Mouse (Mus musculus): ENCODE results near the gene Map3k13.

Map3k13 gene

DNA sequence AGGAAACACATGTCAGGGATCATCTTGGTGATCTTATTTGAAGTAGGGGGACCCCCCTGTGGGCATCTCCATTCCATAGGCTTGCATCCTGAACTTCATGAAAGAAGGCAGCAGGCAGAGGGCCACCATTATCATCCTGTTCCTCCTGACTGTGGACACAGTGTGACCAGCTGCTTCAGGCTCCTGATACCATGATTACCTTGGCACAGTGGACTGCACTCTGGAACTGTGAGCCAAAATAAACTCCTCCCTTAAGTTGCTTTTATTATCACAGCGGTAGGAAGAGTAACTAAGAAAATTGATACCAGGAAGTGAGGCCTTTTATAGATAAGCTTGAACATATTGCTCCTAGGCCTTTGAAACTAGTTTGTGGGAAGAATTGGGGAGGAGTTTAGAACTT lies 12.7 kb downstream of the Map3k13 start:
- no peak for DNase-seq (ENCODE audit: low read depth, low spot score)

DNA sequence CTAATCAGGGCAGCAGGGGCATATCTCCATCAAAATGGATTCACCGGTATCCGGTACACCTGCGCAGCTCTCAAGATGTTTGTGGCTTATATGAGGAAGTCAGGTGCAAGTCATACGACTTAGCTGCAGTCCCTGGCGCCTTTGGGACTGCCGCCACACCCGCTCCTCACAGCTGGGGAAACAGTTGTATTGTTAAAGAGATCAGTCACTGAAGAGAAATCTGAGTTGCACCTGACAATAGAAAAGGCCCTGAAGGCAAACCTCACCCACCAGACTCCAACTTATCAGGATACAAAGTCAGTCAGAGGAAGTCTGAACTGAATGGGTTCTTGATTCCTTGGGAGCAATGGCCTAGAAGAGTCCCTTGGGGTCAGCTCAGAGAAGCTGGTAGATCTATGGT lies 13.6 kb downstream of the Map3k13 start:
- peak; percentile 95 for DNase-seq (ENCODE audit: low read depth, low spot score)

GRCm38 (mm10) chr16:21813164-21813834 lies 19.2 kb downstream of the Map3k13 start:
- no peak for DNase-seq (ENCODE audit: low read depth, low spot score)

DNA sequence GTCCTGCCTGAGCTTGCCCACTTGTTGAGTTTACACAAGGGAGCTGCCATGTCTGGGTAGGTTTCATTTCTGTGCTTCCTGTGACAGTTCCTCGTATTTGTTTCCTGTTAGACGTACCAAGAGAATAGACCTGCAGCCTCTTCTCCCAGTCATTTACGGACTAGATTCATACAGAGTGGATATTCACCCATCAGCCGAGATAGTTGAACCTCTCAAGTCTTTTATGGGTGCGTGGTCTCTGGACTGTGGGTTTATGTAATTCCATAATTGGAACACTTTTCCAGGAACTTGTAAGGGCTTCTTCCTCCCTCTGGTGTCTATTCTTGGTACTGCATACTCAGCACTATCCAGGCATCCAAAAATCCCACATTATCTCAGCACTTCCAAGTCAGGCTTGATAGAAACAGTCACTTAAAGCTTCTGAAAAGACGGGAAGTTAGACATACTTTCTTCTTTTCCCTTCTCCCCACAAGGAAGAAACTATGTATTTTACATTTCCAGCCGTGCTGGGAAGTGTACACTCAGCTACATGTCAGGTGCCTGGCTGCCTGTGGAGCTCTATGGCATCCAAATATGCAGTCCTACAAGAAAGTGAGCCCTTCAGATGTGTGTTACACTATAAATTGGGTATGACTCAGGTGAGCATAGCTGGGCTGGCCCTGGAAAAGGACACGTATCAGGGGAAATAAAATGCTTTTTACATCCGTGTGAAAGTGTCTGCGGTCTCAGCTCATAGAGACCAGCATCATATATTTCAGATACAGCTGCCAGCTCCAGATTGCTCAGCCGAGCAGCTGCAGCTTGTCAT lies 20.9 kb downstream of the Map3k13 start:
- DNase-seq (ENCODE audit: low read depth, low spot score): peak; percentile 60

DNA sequence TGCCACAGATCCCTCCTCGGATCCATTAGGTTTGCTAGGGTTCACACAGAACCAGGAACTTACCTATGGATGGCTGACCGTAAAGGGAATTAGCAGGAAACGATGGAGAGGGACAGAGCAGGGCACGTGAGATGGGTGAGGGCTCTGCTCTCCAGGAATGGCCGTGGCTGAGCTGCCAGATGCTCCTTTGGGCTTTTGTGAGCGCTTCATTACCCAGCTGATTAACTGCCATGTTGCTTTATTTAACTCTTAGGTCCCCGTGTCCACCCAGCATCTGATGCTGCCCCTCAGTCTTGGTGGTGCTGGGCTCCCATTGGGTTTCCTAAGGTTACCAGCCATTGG lies 21.5 kb downstream of the Map3k13 start:
- no peak for DNase-seq (ENCODE audit: low read depth, low spot score)

- DNase-seq (ENCODE audit: low read depth, low spot score): peak; percentile 81
These were observed 24.0 kb downstream of the Map3k13 start for GRCm38 (mm10) chr16:21818132-21818531.

- DNase-seq (ENCODE audit: low read depth, low spot score): no peak
These were observed 24.5 kb downstream of the Map3k13 start for GRCm38 (mm10) chr16:21818629-21819028.

GRCm38 (mm10) chr16:21825612-21826031 lies 31.5 kb downstream of the Map3k13 start:
- DNase-seq (ENCODE audit: low read depth, low spot score): peak; percentile 82

DNA sequence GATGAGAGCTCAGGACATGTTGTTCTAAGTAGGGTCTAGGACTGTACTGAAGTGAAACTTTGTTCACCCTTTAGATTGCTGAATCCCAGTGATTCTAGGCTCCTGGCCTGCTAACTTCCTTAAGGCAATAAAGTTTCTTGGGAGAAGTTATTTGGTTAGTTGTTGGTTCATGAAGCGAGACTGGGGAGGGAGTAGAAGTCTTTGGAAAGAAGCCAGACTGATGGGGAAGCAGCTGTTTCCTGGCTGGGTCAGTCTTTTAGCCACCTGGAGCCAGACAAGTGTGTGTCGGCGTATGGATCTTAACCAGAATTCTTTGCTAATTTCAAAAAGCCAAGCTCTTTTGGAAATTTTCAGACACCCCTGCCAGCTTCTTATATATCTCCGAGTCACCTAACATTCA lies 33.0 kb downstream of the Map3k13 start:
- no peak for DNase-seq (ENCODE audit: low read depth, low spot score)

GRCm38 (mm10) chr16:21827581-21827980 lies 33.4 kb downstream of the Map3k13 start:
- no peak for DNase-seq (ENCODE audit: low read depth, low spot score)

DNA sequence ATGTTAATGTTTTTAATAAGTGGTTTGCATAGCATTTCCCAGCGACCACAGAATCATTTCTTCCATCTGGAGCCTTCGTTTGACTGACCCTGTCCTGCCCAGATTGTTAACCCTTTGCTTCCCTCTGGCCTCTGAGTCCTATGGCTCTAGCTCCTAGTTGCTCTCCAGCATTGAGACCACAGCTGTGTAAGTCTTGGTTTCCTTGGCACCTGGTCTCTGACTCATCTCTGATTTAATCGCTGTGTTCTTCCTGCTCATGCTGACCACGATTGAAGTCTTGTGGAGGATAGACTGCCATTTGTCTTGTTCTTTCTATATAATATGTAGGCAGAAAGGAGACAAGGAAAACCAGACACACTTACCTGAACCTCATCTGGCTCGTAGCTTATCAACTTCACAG lies 35.6 kb downstream of the Map3k13 start:
- no peak for DNase-seq (ENCODE audit: low read depth, low spot score)

DNA sequence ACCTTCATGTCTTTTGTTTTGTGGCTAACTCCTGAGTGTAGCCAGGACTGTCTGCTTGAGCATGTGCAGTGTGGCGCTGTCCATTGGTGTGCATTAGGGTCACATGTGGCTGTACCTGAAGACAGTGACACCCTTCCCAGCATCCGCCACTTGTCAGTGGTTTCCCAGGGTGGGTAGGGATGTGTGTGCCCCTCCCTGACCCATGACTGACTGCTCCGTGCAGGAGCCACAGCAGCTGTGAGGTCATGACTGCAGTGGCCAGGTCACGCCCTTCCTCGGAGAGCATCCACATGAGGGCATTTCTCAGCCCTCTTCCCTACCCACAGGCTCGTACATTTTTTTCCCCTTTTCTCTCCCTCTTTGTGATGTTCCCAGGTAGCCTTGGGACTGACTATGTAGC lies 36.6 kb downstream of the Map3k13 start:
- DNase-seq (ENCODE audit: low read depth, low spot score): no peak

GRCm38 (mm10) chr16:21831764-21832163 lies 37.6 kb downstream of the Map3k13 start:
- DNase-seq (ENCODE audit: low read depth, low spot score): no peak

DNA sequence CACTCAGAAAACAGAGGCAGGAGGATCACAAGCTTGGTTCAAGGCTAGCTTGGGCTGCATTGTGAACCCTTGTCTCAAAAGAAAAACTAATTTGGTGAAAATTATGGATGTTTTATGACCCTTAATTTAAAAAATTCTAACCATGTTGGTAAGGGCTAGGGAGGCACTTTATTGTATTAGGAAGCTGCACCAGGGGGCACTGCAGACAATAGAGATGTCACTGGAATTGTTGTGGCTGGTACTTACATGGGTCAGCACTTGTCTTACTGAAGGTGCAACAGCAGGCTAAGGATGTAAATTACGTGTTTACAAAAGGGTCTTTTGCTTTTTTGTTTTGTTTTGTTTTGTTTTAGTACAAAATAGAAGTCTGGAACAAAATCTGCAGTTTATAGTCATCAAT lies 39.3 kb downstream of the Map3k13 start:
- no peak for DNase-seq (ENCODE audit: low read depth, low spot score)

DNA sequence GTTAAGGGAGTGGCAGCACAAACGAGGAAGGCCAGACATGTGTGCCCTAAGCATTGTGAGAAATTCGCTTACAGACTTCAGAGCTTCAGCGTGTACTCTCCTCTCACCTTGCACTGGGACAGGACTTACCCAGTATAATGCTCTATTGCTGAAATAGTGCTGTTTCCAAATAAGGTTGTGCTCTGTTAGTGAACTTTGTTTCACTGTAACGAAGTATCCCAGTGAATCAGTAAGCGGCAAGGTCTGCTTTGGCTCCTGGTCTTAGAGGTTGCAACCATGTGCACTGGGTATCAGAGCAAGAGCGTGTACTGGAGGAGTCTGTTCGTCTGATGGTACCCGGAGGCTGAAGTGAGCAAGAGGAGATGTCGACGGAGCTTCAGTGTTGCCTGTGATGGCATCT lies 39.8 kb downstream of the Map3k13 start:
- DNase-seq (ENCODE audit: low read depth, low spot score): no peak

DNA sequence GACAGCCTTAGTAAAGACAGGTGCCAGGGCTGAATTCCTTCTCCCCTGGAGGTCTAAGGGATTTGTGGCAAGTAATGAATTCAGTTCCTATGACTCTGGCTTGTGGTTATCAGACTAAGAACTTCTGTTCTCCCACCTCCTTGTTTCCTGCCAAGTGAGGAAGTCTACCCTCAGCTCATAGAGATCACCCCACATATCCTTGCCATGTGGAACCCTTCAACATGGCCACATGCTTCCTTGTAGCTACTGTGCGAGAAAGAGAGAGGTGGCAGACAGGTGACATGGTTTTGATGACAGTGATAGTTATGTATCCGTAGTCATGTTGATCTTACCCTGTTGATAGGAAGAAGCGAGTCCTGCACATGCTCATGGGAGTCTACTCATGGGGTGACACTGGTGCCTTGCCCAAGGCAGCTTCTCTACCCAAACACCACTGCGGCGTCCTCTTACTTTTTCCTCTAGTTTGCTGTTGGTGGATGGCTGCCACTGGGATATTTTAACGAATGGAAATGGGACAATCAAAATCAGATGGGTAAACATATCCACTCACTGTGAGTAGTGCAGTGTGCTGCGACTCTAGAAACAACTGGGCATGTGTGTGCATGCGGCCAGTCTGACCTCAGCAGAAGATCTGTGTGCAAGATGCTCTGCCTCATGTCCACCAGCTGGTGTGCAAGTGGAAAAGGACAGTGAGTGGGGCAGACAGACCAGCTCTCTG lies 40.9 kb downstream of the Map3k13 start:
- DNase-seq (ENCODE audit: low read depth, low spot score): no peak

- DNase-seq (ENCODE audit: low read depth, low spot score): peak; percentile 55
These were observed 41.4 kb downstream of the Map3k13 start for GRCm38 (mm10) chr16:21835584-21835931.

DNA sequence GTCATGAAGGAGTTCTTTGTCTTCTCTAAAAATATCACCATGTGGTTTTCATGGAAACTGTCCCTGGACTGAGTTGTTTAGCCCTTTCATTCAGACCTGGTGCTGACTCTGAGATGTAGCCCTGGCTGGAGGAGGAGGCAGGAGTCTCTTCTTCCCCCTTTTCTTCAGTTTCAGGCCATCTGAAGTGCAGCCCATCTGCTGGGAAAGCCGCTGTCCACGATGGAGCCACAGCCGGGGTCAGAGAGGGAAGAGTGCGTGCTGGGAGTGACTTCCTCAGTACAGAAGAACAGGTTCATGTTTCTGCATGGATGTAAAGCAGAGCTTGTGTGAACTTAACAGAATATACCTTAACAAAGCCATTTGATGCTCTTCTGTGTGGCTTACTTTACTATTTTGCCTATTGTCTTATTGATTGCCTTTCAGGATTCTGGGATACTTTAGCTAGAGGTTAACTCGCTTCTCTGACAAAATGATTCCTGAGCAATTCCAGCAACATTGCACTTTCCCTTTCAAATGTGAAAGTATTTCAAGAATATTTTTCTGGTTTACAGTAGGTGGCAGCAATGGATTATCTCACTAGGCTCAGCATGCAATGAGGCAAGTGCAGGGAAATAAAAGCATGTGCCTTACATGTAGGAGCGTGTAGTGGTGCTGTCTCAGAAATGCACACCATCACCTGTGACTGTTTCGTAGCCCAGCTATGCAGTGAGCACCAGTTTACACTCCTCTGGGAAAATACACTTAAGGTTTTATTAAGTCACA lies 42.3 kb downstream of the Map3k13 start:
- no peak for DNase-seq (ENCODE audit: low read depth, low spot score)

GRCm38 (mm10) chr16:21837694-21838093 lies 43.5 kb downstream of the Map3k13 start:
- DNase-seq (ENCODE audit: low read depth, low spot score): no peak

GRCm38 (mm10) chr16:21845800-21846671 lies 51.9 kb downstream of the Map3k13 start:
- DNase-seq (ENCODE audit: low read depth, low spot score): peak; percentile 87

DNA sequence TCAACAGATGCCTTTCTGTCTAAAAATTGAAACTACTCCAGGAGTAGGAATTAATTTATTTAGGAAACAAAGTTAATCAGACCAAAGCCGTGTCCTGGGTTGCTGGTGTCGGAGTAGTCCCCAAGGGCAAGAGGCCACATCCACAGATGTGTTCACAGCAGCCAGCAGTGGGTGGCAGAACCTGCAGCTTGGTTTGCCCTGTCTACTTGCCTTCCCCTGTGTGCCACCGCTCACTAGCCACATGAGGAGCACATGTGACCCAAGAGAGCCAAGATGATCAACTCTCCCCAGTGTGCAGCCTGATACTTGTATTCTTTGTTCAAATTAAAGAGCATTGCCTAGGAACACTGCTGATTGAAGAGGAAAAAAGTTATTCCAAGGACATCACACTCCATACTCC lies 54.3 kb downstream of the Map3k13 start:
- no peak for DNase-seq (ENCODE audit: low read depth, low spot score)

All from ZHBTc4 (cell line).